Mouse (Mus musculus) cerebellum, adult 2 months (tissue): ENCODE results near the gene Cdca4. TPM values are rescaled to one million over a fixed set of nuclear protein-coding genes. Genes with fewer than 3 reads are reported as not detected.

Source experiments
- DNase-seq, 2 experiments: peaks; one replicate each; pipeline ENCODE4 v3.0.0; 2021
- H3K27ac ChIP-seq: fragments of 200-500 bp; 2 replicates; pipeline ENCODE4 v1.5.1; 2012; ENCODE audit warnings: low read length, control low read depth, inconsistent platforms; ENCODE audit not compliant: insufficient read depth
- H3K27me3 ChIP-seq: fragments of 200-500 bp; 2 replicates; pipeline ENCODE4 v1.6.1; 2012; ENCODE audit warnings: inconsistent platforms, mild to moderate bottlenecking, low read length, moderate library complexity; ENCODE audit not compliant: control insufficient read depth, insufficient read depth
- H3K4me1 ChIP-seq: fragments of 200-500 bp; 2 replicates; pipeline ENCODE4 v1.6.1; 2011; ENCODE audit warnings: low read length; ENCODE audit not compliant: control insufficient read depth, insufficient read depth
- H3K4me3 ChIP-seq: fragments of 200-500 bp; replicated peaks from 2 replicates; pipeline ENCODE3; 2011; ENCODE audit warnings: mild to moderate bottlenecking, low read depth, low read length, control low read depth; ENCODE audit not compliant: insufficient read depth
- CTCF ChIP-seq: fragments of 200-500 bp; IDR thresholded peaks from 2 replicates; pipeline ENCODE4 v1.5.1; 2011; ENCODE audit warnings: low read depth, mild to moderate bottlenecking, control low read depth, low read length, moderate library complexity, borderline replicate concordance; ENCODE audit not compliant: insufficient read depth
- POLR2A ChIP-seq: fragments of 200-500 bp; IDR thresholded peaks from 2 replicates; pipeline ENCODE4 v1.6.1; 2011; ENCODE audit warnings: low read length, control low read depth, borderline replicate concordance; ENCODE audit not compliant: insufficient read depth
- WGBS: fragments of 180-500 bp; shearing (Covaris S2); methylation state at CpG from one replicate; pipeline ENCODE4 v1.1.7; 2018; 5-methylcytosine and 5-hydroxymethylcytosine counted together
- polyA plus RNA-seq: library from polyadenylated mRNA; depleted of rRNA; stranded (reverse); fragments of >200 nt; gene quantifications from 2 replicates; pipeline ENCODE4 v1.2.3, GENCODE M21; 2012

Cdca4 gene
- polyA plus RNA-seq, 1 experiment = 9.3 TPM

DNA sequence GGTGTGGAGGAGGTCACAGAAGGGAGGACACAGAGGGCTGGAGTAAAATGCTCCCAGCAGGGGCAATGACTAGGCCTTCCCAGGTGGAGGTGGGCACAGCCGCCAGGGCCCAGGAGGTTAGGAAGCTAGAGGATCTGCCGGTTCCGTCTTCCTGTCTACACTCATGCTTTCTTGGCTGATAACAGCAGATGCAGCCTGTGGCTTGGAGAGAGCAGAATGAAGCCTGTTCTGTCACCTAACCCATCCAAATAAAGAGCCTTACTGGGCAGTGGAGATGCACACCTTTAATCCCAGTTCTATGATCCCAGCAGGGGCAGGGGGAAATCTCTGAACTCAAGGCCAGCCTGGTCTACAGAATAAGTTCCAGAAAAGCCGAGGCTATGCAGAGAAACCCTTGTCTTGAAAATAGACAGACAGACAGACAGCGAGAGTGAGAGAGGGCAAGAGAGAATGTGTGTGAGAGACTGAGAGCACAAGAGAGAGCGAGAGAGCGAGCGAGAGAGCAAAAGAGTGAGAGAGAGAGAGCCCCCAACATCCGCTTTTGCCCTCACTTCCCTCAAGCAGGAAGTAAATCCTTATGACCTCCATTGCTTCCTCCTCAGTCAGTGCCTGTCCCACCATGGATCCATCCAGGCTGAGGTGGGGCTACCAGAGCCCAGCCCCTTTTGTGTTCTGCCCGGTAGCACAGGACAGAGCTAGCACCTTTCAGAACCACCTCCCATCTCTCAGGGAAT, 29.8 kb downstream of the Cdca4 start:
- no peak overlapping the region for H3K27ac ChIP-seq
- H3K4me3 ChIP-seq = no peak overlapping the region
- H3K4me1 ChIP-seq = peaks cover 7% of the 10 kb centered on the region
- WGBS = 82% methylated on average over 10 of the region's 10 CpGs
- TF ChIP-seq POLR2A = no peak
- no peak for DNase-seq
- no peaks in the 10 kb centered on the region for H3K27me3 ChIP-seq

DNA sequence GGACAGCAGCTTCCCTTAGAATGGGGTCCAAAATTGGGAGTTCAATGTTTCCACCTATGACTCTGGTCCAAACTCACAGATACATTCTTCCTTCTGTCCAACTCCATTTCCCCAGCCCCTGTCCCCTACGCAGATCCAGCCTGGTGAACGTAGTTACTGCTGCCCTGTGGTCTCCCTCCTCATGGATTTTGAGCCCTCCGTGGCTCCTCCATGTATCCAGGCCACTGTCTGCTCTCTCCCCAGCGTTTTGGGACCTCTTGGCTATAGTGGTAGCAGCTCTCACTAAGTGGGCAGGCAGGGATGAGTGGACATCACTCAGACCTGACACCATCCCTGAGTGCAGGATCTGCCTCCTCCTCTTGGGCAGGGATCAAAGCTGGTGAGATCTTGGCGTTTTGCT, 30.5 kb downstream of the Cdca4 start:
- H3K4me1 ChIP-seq = peaks cover 6% of the 10 kb centered on the region
- 80% methylated on average over 5 of the region's 5 CpGs for WGBS
- DNase-seq = no peak
- no peak overlapping the region for H3K4me3 ChIP-seq
- H3K27ac ChIP-seq = no peak overlapping the region
- no peak for TF ChIP-seq POLR2A
- TF ChIP-seq CTCF = no peak
- H3K27me3 ChIP-seq = no peaks in the 10 kb centered on the region

DNA sequence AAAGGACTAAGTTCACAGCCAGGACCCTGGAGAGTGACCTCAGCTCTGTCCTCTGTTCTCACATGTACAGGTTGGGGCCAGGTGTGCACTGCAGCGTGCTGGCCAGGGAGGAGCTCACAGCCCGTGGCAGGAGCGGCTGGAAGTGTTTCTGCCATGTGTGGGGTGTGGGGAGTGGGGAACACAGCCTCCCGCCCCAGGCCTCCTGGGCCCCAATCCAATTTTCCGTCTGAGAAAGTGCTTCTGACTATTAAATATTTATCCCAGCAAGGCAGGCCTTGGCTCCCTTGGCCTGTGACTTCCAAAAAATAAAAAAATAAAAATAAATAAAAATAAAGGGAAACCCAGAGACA, 30.9 kb downstream of the Cdca4 start:
- WGBS = 58% methylated on average over 5 of the region's 5 CpGs
- DNase-seq = no peak
- Histone ChIP-seq H3K27ac (no peak overlapping the region), H3K27me3 (no peaks in the 10 kb centered on the region), H3K4me1 (peaks cover 7% of the 10 kb centered on the region), H3K4me3 (no peak overlapping the region)
- TF ChIP-seq CTCF (no peak), POLR2A (no peak)

DNA sequence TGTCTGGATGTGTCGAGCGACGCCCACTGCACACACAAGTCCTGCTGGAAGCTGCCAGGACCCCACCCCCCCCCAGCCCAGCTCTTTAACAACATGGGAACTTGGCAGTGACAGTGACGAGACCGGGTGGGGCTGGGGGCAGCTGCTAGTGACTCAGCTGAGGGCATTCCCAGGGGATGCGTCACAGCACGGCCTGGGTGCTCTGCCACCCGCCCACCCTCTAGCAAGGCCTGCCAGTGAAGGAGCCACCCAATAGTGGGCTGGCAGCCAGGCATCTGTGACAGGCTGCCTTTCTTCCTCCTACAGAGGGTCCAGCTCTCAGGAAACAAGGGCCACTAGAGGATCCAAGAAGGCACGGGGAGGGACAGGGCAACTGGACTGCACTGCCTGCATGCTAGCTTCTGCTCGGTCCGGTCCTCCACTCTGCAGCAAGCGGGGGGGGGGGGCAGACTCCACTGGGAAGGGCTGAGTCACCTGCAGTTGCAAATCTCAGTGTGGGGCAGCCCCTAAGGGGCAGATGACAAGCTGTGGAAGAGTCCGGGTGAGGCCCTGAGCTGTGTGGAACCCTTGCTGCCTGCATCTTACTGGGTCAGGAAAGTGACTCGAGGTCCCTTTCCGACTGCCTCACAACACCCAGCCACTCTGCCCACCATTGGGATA, 31.4 kb downstream of the Cdca4 start:
- Histone ChIP-seq H3K27me3 (no peaks in the 10 kb centered on the region), H3K4me1 (peaks cover 7% of the 10 kb centered on the region), H3K27ac (no peak overlapping the region), H3K4me3 (no peak overlapping the region)
- DNase-seq = no peak
- WGBS = 39% methylated on average over 15 of the region's 15 CpGs
- TF ChIP-seq POLR2A (no peak), CTCF (no peak)

DNA sequence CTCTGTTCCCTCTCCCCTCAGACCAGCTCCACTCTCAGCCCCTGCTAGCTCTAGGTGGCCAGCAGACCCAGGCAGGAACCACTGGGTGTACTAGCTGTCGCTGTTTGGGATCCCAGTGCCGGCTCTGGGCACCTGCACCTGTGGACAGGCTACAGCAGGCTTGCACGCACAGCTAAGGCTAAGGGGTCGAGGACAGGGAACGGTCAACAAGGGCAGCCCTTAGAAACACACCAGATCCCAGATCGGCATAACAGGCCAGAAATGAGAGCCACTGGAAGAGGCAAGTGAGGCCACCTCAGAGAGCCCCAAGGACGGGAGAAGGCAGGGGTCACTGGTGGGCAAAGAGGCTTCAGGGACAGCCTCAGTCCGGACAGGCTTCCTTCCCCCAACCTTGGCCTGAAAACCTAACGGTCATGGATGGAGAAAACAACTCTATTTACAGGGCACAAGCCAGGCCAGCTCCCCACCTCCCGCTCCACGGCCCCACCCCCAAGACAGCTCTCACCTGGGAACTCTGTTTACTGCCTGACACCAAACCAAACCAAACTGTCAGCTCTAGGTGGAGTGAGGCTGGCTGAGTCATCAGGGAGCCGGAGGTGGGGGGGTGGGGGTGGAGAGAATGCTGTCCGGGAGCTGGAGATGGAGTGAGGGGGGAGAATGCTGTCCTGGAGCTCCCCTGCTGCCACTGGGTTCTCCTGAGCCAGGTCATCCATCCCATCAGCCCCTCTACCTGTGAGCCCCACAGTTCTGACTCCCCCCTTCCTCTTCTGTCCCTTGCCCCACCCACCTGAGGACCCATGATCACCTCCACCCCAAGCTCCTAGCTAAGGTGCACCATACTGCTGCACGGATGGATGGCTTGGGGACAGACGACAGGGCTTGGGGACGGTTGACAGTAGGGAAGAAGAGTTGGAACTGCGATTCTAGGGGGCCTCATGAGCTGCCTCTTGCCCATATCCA, 32.4 kb downstream of the Cdca4 start:
- Histone ChIP-seq H3K27me3 (no peaks in the 10 kb centered on the region), H3K4me3 (no peak overlapping the region), H3K27ac (no peak overlapping the region), H3K4me1 (peaks cover 5% of the 10 kb centered on the region)
- TF ChIP-seq POLR2A = no peak
- TF ChIP-seq CTCF = no peak
- DNase-seq = no peak
- 66% methylated on average over 17 of the region's 17 CpGs for WGBS

DNA sequence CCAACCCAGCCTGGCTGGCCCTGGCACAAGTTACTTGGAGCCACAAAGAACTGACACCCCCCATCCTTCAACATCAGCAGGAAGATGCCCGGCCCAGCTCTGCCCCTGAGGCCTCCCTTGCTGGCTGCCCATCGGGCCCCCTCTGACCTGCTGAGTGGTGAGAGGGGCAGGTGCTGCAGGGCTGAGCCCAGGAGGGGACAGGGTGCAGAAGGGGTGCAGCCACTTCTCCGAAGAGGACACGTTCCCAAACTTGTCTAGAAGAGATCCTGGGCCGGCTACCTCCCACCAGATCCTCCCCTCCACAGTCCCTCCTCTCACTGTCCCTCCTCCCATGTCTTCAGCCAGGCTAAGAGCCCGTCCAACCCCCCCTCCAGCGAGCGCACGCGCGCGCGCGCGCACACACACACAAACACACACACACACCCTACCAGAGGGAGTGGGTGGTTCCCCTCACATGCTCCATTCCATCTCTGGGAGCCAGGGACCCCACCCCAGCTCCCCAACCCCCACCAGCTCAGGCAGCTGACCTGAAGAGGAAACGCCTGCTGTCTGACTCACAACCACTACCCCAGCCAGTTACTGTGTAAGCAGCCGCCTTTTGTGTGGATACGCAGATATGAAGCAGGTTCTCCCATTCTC, 33.6 kb downstream of the Cdca4 start:
- H3K27me3 ChIP-seq = no peaks in the 10 kb centered on the region
- DNase-seq = no peak
- 74% methylated on average over 18 of the region's 18 CpGs for WGBS
- no peak overlapping the region for H3K4me3 ChIP-seq
- peaks cover 4% of the 10 kb centered on the region for H3K4me1 ChIP-seq
- TF ChIP-seq CTCF (no peak), POLR2A (no peak)
- H3K27ac ChIP-seq = no peak overlapping the region

DNA sequence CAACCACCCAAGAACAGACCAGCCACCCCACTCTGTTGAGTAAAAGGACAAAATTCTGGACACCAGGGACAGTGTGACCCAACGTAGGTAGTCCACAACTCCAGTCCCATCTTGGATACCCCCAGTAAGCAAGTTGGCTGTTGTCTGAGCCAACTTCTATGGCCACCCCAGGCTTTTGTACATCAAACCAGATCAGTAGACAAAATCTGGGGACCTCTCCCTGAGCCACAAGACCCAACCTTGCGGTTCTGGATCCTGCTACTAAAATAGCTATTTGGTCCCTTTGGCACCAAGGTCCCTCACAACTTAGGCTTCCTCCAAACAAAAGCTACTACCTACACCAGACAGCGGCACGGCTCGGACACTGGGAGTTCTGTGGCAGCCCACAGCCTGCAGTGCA, 34.2 kb downstream of the Cdca4 start:
- Histone ChIP-seq H3K27ac (no peak overlapping the region), H3K4me1 (peaks cover 4% of the 10 kb centered on the region), H3K4me3 (no peak overlapping the region), H3K27me3 (no peaks in the 10 kb centered on the region)
- no peak for DNase-seq
- TF ChIP-seq CTCF (no peak), POLR2A (no peak)
- 96% methylated on average over 5 of the region's 5 CpGs for WGBS
